Mouse (Mus musculus): ENCODE data around the gene Dcun1d1. TPM values are rescaled to one million over a fixed set of nuclear protein-coding genes. Genes with fewer than 3 reads are reported as not detected.

Dcun1d1 gene
- 27.2 and 72.9 TPM in 2 replicates for total RNA-seq (2014; rRNA removed; ENCODE audit: low replicate concordance)
- 88.9 and 92.8 TPM in 2 replicates for polyA plus RNA-seq (2015; fragmentation: Nextera tagmentation; extraction: Ambion mirVana)

- Histone ChIP-seq H3K9ac (replicated peaks; ENCODE audit: low read depth, low read length) (no peak within 1 kb of the TSS), H3K4me3 (ENCODE audit: low read depth, low read length) (no peak within 1 kb of the TSS), H3K4me2 (ENCODE audit: low read depth, low read length) (no peak within 1 kb of the TSS), H3K27me3 (ENCODE audit: control insufficient read depth, insufficient read depth, low read length) (no peaks in the 10 kb centered on the region), H3K27ac (ENCODE audit: low read depth) (no peak within 1 kb of the TSS), H3K4me1 (ENCODE audit: control insufficient read depth, insufficient read depth) (peaks cover 9% of the 10 kb centered on the region), H3K36me3 (replicated peaks; ENCODE audit: control insufficient read depth, insufficient read depth, low read length) (peaks cover 9% of the 10 kb centered on the region; the same call in 1 of the 2 replicates), H3K9me3 (replicated peaks; ENCODE audit: control insufficient read depth, low read length) (no peaks in the 10 kb centered on the region)
- no peak for ATAC-seq (ENCODE audit: insufficient read depth, low read depth)
- no peak for DNase-seq (ENCODE audit: low spot score)
- no peak for TF ChIP-seq CTCF (IDR thresholded peaks at IDR 0.05; ENCODE audit: low read depth)
- WGBS = 92% methylated on average over 6 of the region's 6 CpGs
Measured at GRCm38 (mm10) chr3:35937345-35937744, at the start of gene Dcun1d1. Gene Dcun1d1, minus strand, starts transcription at chr3:35937445.

- H3K9ac ChIP-seq (replicated peaks; ENCODE audit: low read depth, low read length) = no peak overlapping the region
- ATAC-seq (ENCODE audit: insufficient read depth, low read depth) (peak; percentile 73), DNase-seq (ENCODE audit: low spot score) (peak; percentile 17)
- H3K27ac ChIP-seq (ENCODE audit: low read depth) = peak overlapping the region; percentile 56
- no peak overlapping the region for H3K4me3 ChIP-seq (ENCODE audit: low read depth, low read length)
- TF ChIP-seq EP300 (IDR thresholded peaks at IDR 0.05; ENCODE audit: low read depth) (no peak), CTCF (IDR thresholded peaks at IDR 0.05; ENCODE audit: low read depth) (no peak)
- no peak overlapping the region for H3K4me2 ChIP-seq (ENCODE audit: low read depth, low read length)
- H3K36me3 ChIP-seq (replicated peaks; ENCODE audit: control insufficient read depth, insufficient read depth, low read length) = peaks cover 76% of the 10 kb centered on the region
- 46% methylated on average over 6 of the region's 6 CpGs for WGBS
- H3K4me1 ChIP-seq (ENCODE audit: control insufficient read depth, insufficient read depth) = no peaks in the 10 kb centered on the region
- no peaks in the 10 kb centered on the region for H3K27me3 ChIP-seq (ENCODE audit: control insufficient read depth, insufficient read depth, low read length)
- no peaks in the 10 kb centered on the region for H3K9me3 ChIP-seq (replicated peaks; ENCODE audit: control insufficient read depth, low read length)
Measured at GRCm38 (mm10) chr3:35986266-35986665, 49.0 kb upstream of the Dcun1d1 start.

GRCm38 (mm10) chr3:35973551-35973950 lies 36.3 kb upstream of the Dcun1d1 start:
- H3K9ac ChIP-seq (replicated peaks; ENCODE audit: low read depth, low read length) = no peak overlapping the region
- no peak for TF ChIP-seq EP300 (IDR thresholded peaks at IDR 0.05; ENCODE audit: low read depth)
- TF ChIP-seq CTCF (IDR thresholded peaks at IDR 0.05; ENCODE audit: low read depth) = peak; percentile 76
- peaks cover 72% of the 10 kb centered on the region for H3K36me3 ChIP-seq (replicated peaks; ENCODE audit: control insufficient read depth, insufficient read depth, low read length)
- H3K27me3 ChIP-seq (ENCODE audit: control insufficient read depth, insufficient read depth, low read length) = no peaks in the 10 kb centered on the region
- H3K4me3 ChIP-seq (ENCODE audit: low read depth, low read length) = no peak overlapping the region
- H3K4me2 ChIP-seq (ENCODE audit: low read depth, low read length) = no peak overlapping the region
- H3K9me3 ChIP-seq (replicated peaks; ENCODE audit: control insufficient read depth, low read length) = no peaks in the 10 kb centered on the region
- no peaks in the 10 kb centered on the region for H3K4me1 ChIP-seq (ENCODE audit: control insufficient read depth, insufficient read depth)
- peak; percentile 30 for DNase-seq (ENCODE audit: low spot score)
- H3K27ac ChIP-seq (ENCODE audit: low read depth) = no peak overlapping the region
- ATAC-seq (ENCODE audit: insufficient read depth, low read depth) = peak; percentile 69
- 62% methylated on average over 7 of the region's 7 CpGs for WGBS

GRCm38 (mm10) chr3:35972985-35973384 lies 35.7 kb upstream of the Dcun1d1 start:
- WGBS = 82% methylated on average over 4 of the region's 4 CpGs
- Histone ChIP-seq H3K27ac (ENCODE audit: low read depth) (no peak overlapping the region), H3K4me1 (ENCODE audit: control insufficient read depth, insufficient read depth) (no peaks in the 10 kb centered on the region), H3K4me3 (ENCODE audit: low read depth, low read length) (no peak overlapping the region), H3K9me3 (replicated peaks; ENCODE audit: control insufficient read depth, low read length) (no peaks in the 10 kb centered on the region), H3K4me2 (ENCODE audit: low read depth, low read length) (no peak overlapping the region), H3K36me3 (replicated peaks; ENCODE audit: control insufficient read depth, insufficient read depth, low read length) (peaks cover 72% of the 10 kb centered on the region), H3K9ac (replicated peaks; ENCODE audit: low read depth, low read length) (no peak overlapping the region), H3K27me3 (ENCODE audit: control insufficient read depth, insufficient read depth, low read length) (no peaks in the 10 kb centered on the region)
- ATAC-seq (ENCODE audit: insufficient read depth, low read depth) = peak; percentile 72
- DNase-seq (ENCODE audit: low spot score) = no peak
- peak; percentile 67 for TF ChIP-seq CTCF (IDR thresholded peaks at IDR 0.05; ENCODE audit: low read depth)
- no peak for TF ChIP-seq EP300 (IDR thresholded peaks at IDR 0.05; ENCODE audit: low read depth)

- ATAC-seq (ENCODE audit: insufficient read depth, low read depth) (no peak), DNase-seq (ENCODE audit: low spot score) (no peak)
- Histone ChIP-seq H3K4me3 (ENCODE audit: low read depth, low read length) (no peak overlapping the region), H3K9me3 (replicated peaks; ENCODE audit: control insufficient read depth, low read length) (no peaks in the 10 kb centered on the region), H3K9ac (replicated peaks; ENCODE audit: low read depth, low read length) (no peak overlapping the region), H3K4me2 (ENCODE audit: low read depth, low read length) (no peak overlapping the region), H3K4me1 (ENCODE audit: control insufficient read depth, insufficient read depth) (no peaks in the 10 kb centered on the region), H3K36me3 (replicated peaks; ENCODE audit: control insufficient read depth, insufficient read depth, low read length) (peaks cover 65% of the 10 kb centered on the region), H3K27ac (ENCODE audit: low read depth) (no peak overlapping the region), H3K27me3 (ENCODE audit: control insufficient read depth, insufficient read depth, low read length) (no peaks in the 10 kb centered on the region)
- whole genome bisulfite sequencing = 90% methylated on average over 12 of the region's 12 CpGs
- TF ChIP-seq EP300 (IDR thresholded peaks at IDR 0.05; ENCODE audit: low read depth) (no peak), CTCF (IDR thresholded peaks at IDR 0.05; ENCODE audit: low read depth) (no peak)
Measured at GRCm38 (mm10) chr3:35971149-35971548, 33.9 kb upstream of the Dcun1d1 start.

- Histone ChIP-seq H3K4me3 (ENCODE audit: low read depth, low read length) (no peak overlapping the region), H3K27ac (ENCODE audit: low read depth) (no peak overlapping the region), H3K4me1 (ENCODE audit: control insufficient read depth, insufficient read depth) (no peaks in the 10 kb centered on the region), H3K9ac (replicated peaks; ENCODE audit: low read depth, low read length) (no peak overlapping the region), H3K4me2 (ENCODE audit: low read depth, low read length) (no peak overlapping the region), H3K9me3 (replicated peaks; ENCODE audit: control insufficient read depth, low read length) (no peaks in the 10 kb centered on the region), H3K36me3 (replicated peaks; ENCODE audit: control insufficient read depth, insufficient read depth, low read length) (peaks cover 58% of the 10 kb centered on the region), H3K27me3 (ENCODE audit: control insufficient read depth, insufficient read depth, low read length) (no peaks in the 10 kb centered on the region)
- TF ChIP-seq CTCF (IDR thresholded peaks at IDR 0.05; ENCODE audit: low read depth) (no peak), EP300 (IDR thresholded peaks at IDR 0.05; ENCODE audit: low read depth) (no peak)
- DNase-seq (ENCODE audit: low spot score) (no peak), ATAC-seq (ENCODE audit: insufficient read depth, low read depth) (no peak)
- 84% methylated on average over 4 of the region's 4 CpGs for WGBS
Measured at GRCm38 (mm10) chr3:35970441-35970840, 33.2 kb upstream of the Dcun1d1 start.
